Mouse (Mus musculus) embryonic facial prominence, embryonic 14.5 days (tissue): ENCODE results near the gene 4931417E11Rik. TPM values are rescaled to one million over a fixed set of nuclear protein-coding genes. Genes with fewer than 3 reads are reported as not detected.

ENCODE experiments used
- ATAC-seq: fragments of 200-750 bp; cut with Nextera tagmentation; 2 replicates; pipeline ENCODE4 v1.8.0; 2017; ENCODE audit warnings: low read depth, moderate number of reproducible peaks, moderate TSS enrichment
- DNase-seq: peaks from one replicate; pipeline ENCODE4 v3.0.0-alpha.2; 2015; ENCODE audit warnings: low spot score
- H3K27ac ChIP-seq: fragments of 300-500 bp; sonication (generic); replicated peaks from 2 replicates; pipeline ENCODE4 v1.5.1; 2014; ENCODE audit warnings: low read depth, mild to moderate bottlenecking, low read length, moderate library complexity
- H3K27me3 ChIP-seq: fragments of 300-500 bp; sonication (generic); replicated peaks from 2 replicates; pipeline ENCODE4 v1.6.1; 2014; ENCODE audit warnings: low read length; ENCODE audit not compliant: control insufficient read depth, insufficient read depth
- H3K36me3 ChIP-seq: fragments of 300-500 bp; sonication (generic); 2 replicates; pipeline ENCODE4 v1.6.1; 2014; ENCODE audit warnings: low read length, mixed read lengths; ENCODE audit not compliant: control insufficient read depth, insufficient read depth
- H3K4me1 ChIP-seq: fragments of 300-500 bp; sonication (generic); 2 replicates; pipeline ENCODE4 v1.6.1; 2014; ENCODE audit warnings: antibody characterized with exemption, low read length; ENCODE audit not compliant: control insufficient read depth, insufficient read depth
- H3K4me2 ChIP-seq: fragments of 300-500 bp; sonication (generic); 2 replicates; pipeline ENCODE4 v1.6.1; 2014; ENCODE audit warnings: low read depth, mild to moderate bottlenecking, low read length, moderate library complexity, mixed read lengths
- H3K4me3 ChIP-seq: fragments of 300-500 bp; sonication (generic); 2 replicates; pipeline ENCODE4 v1.5.1; 2014; ENCODE audit warnings: low read depth, mild to moderate bottlenecking, low read length
- H3K9ac ChIP-seq: fragments of 300-500 bp; sonication (generic); 2 replicates; pipeline ENCODE4 v1.6.1; 2014; ENCODE audit warnings: low read depth, mild to moderate bottlenecking, low read length, moderate library complexity, mixed read lengths
- H3K9me3 ChIP-seq: fragments of 300-500 bp; sonication (generic); 2 replicates; pipeline ENCODE4 v1.6.1; 2016; ENCODE audit warnings: low read length; ENCODE audit not compliant: control insufficient read depth
- WGBS: fragments of 180-500 bp; shearing (Covaris S2); extraction: QIAGEN DNeasy Blood & Tissue Kit; methylation state at CpG from one replicate; pipeline ENCODE4 v1.1.7; 2014; 5-methylcytosine and 5-hydroxymethylcytosine counted together
- polyA plus RNA-seq: library from polyadenylated mRNA; unstranded; fragments of >200 nt; fragmentation: Nextera tagmentation; extraction: Ambion mirVana; gene quantifications from 2 replicates; pipeline ENCODE4 v1.2.1, GENCODE M21; 2014

Gene 4931417E11Rik
- polyA plus RNA-seq, result not detected in 2 replicates

DNA sequence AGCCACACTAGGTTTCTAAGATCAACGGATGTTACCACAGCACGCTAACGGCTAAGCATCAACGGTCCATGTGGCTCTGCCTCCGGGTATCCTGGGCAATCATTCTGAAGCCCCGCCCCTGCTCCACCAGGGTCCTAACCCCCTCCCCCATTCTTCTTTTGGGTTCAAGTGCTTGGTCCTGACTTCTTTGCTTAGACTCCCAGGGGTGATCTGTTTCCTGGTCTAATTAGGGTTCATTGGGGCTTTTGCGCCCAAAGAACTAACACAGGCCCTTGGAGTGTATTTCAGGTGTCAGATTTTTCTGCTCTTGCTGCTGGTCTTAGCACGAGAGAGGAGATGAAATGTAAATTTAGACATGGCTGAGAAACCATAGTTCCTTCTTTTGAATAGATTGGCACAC is at the start of gene 4931417E11Rik:
TSS of gene 4931417E11Rik (minus strand) at position 101 of the 400 bp plus-strand sequence.
- no peak for DNase-seq
- Histone ChIP-seq H3K27me3 (no peaks in the 10 kb centered on the region), H3K27ac (no peak within 1 kb of the TSS), H3K9me3 (no peaks in the 10 kb centered on the region), H3K36me3 (no peaks in the 10 kb centered on the region), H3K9ac (no peak within 1 kb of the TSS), H3K4me1 (no peaks in the 10 kb centered on the region), H3K4me2 (no peak within 1 kb of the TSS), H3K4me3 (no peak within 1 kb of the TSS)
- 90% methylated on average over 8 of the region's 8 CpGs for WGBS
- ATAC-seq, result no peak

DNA sequence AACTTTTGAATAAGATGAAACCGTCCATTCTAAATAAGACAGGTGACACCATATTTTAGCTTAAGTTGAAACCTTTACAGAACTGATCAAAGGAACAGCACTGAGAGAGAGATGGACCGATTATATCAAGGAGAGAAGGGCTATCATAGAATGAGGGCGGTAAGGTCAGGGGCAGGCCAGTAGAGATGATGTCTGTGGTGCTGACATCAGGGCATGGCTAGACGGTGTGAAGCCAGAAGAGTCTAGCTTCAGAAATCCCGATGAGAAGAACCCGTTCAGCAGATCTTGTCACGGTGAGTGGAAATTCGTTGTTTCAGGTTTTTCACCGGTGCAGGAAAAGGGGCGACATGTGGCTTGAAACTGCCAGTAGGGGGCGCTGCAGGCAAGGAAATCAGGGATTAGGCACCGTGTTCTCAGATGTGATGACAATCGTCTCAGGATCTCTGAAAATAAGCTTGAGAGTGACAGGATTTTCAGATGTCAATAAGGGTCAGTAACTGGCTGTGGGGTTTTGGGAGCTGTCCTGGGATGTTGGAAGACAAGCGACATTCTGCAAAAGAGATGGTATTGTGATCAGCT is 48.4 kb upstream of the 4931417E11Rik start:
- no peak overlapping the region for H3K4me3 ChIP-seq
- no peaks in the 10 kb centered on the region for H3K9me3 ChIP-seq
- no peak overlapping the region for H3K9ac ChIP-seq
- H3K36me3 ChIP-seq, result no peaks in the 10 kb centered on the region
- H3K27me3 ChIP-seq, result no peaks in the 10 kb centered on the region
- no peak overlapping the region for H3K27ac ChIP-seq
- ATAC-seq (no peak; the same call in 1 of the 2 replicates), DNase-seq (peak; percentile 61)
- no peaks in the 10 kb centered on the region for H3K4me1 ChIP-seq
- 19% methylated on average over 14 of the region's 14 CpGs for WGBS
- H3K4me2 ChIP-seq, result no peak overlapping the region

DNA sequence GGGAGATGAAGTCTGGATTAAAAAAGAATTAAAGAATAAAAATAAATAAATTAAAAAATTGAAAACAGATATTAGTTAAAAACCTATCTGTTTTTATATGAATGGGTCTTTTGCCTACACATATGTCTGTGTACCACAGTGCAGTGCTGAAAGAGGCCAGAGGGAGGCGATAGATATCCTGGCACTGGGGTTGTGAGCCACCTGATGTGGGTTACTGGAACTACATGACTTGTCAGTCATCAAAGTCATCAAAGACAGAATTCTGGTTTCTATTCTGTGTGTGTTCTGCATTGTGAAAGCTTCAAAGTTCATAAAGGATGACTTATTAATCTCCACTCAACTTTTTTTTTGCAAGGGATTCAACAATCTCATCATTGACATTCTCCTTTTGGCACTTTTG is 43.4 kb upstream of the 4931417E11Rik start:
- ATAC-seq (no peak), DNase-seq (no peak)
- no peak overlapping the region for H3K9ac ChIP-seq
- H3K9me3 ChIP-seq, result no peaks in the 10 kb centered on the region
- no peak overlapping the region for H3K27ac ChIP-seq
- no peaks in the 10 kb centered on the region for H3K36me3 ChIP-seq
- no peaks in the 10 kb centered on the region for H3K4me1 ChIP-seq
- H3K27me3 ChIP-seq, result no peaks in the 10 kb centered on the region
- H3K4me3 ChIP-seq, result no peak overlapping the region
- WGBS, result 14% methylated on average over 1 of the region's 1 CpGs
- no peak overlapping the region for H3K4me2 ChIP-seq

DNA sequence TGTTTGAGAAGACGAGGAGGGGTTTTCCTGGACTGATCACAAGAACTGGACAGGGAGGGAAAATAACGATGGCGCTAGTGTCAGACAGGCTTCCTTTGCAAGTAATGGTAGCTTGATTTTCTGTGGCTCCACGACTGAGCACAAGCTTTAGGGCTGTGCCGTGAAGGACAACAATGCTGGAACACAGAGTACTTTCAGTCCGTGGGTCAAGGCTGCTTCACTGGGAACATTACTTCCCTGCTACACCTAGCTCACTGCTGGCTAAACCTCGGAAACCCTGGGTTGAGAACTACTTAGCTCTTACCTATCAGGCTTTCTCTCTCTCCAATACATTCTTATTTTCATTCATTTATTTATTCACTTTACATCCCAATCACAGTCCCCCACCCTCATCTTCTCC is 30.2 kb upstream of the 4931417E11Rik start:
- WGBS, result 88% methylated on average over 7 of the region's 7 CpGs
- ATAC-seq (no peak), DNase-seq (no peak)
- Histone ChIP-seq H3K9me3 (no peaks in the 10 kb centered on the region), H3K36me3 (no peaks in the 10 kb centered on the region), H3K9ac (no peak overlapping the region), H3K27ac (no peak overlapping the region), H3K4me2 (no peak overlapping the region), H3K27me3 (no peaks in the 10 kb centered on the region), H3K4me3 (no peak overlapping the region), H3K4me1 (no peaks in the 10 kb centered on the region)

DNA sequence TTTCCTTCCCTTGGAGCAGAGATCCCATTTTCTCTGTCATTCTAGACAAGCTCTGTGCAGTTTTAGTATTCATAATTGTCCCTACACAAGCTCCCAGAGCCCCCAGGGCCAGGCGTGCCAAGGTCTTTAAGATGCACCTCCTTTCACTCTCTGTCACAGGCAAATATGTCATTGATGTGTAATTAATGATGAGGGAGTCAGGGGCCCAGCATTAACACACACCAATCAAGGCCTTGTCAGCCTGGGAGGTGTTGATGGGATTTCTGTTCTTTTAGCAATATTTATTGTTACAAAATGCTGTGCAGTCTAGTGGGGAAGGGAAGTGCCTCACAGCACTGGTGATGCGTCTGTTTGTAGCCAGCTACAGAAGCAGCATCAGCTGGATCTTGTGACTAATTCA is 27.9 kb upstream of the 4931417E11Rik start:
- Histone ChIP-seq H3K4me2 (no peak overlapping the region), H3K4me1 (no peaks in the 10 kb centered on the region), H3K36me3 (no peaks in the 10 kb centered on the region), H3K27me3 (no peaks in the 10 kb centered on the region), H3K9ac (no peak overlapping the region), H3K9me3 (no peaks in the 10 kb centered on the region), H3K27ac (no peak overlapping the region), H3K4me3 (no peak overlapping the region)
- DNase-seq (no peak), ATAC-seq (no peak)
- WGBS, result 66% methylated on average over 2 of the region's 2 CpGs

DNA sequence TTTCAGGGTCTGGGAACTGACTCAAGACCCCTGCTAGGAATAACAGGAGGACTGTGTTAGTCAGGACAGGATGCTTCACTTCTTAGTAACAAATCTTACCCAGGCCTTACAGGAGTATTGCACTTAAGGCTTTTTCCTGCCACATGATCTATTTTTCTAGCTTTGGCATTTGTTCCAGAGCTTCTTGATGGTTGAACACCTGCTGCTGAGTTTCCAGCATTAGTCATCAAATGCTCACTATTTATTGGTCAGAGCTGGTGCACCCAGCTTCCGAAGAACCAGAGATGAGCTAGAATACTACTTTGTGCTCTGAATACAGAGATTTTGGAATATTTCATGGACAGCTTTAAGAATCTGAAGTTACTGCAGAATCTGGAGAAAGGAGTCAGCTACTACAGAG is 21.1 kb upstream of the 4931417E11Rik start:
- Histone ChIP-seq H3K9me3 (no peaks in the 10 kb centered on the region), H3K27me3 (no peaks in the 10 kb centered on the region), H3K4me2 (no peak overlapping the region), H3K4me1 (no peaks in the 10 kb centered on the region), H3K9ac (no peak overlapping the region), H3K27ac (no peak overlapping the region), H3K36me3 (no peaks in the 10 kb centered on the region), H3K4me3 (no peak overlapping the region)
- DNase-seq (no peak), ATAC-seq (no peak)
- WGBS, result 85% methylated on average over 1 of the region's 1 CpGs

DNA sequence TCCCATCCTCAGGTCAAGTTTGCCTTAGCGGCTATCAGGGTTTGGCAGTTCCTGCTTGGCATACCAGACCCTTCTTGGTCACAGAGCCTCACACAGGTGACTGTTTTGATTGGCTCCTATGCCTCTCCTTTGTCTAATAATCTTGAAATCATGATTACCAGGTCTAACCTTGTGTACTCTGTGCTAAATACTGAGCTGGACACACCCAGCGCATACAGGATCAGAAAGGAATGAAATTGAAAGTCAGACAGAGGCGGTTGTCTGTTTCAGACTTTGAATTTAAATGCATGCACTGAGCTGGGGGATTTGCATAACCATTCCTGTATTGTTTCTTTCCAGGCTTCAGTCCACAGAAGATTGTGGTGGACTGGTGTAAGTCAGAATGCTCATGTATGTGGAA is 16.1 kb upstream of the 4931417E11Rik start:
- Histone ChIP-seq H3K36me3 (no peaks in the 10 kb centered on the region), H3K27me3 (no peaks in the 10 kb centered on the region), H3K9me3 (no peaks in the 10 kb centered on the region), H3K27ac (no peak overlapping the region), H3K9ac (no peak overlapping the region), H3K4me2 (no peak overlapping the region), H3K4me1 (no peaks in the 10 kb centered on the region), H3K4me3 (no peak overlapping the region)
- no peak for ATAC-seq
- WGBS, result 89% methylated on average over 3 of the region's 3 CpGs
- no peak for DNase-seq

DNA sequence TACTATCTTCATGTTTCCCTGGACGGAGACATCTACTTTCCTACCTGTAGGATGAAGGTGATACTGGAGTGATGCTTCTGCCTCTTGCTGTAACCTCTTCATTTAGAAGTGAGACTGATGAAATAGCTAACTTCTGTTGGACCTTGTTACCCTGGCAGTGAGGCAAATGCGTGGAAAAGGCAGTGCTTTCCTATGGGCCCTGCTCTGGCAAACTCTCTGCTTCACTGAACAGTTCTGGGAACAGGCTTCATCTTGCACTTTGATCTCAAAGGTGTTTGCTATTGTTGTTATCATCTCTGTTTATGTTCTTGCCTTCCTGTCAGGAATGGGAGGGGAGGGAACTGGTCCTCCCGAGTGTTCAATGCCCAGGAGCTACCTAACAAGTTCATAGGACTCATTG is 3.4 kb downstream of the 4931417E11Rik start:
- 65% methylated on average over 3 of the region's 3 CpGs for WGBS
- Histone ChIP-seq H3K9me3 (no peaks in the 10 kb centered on the region), H3K4me2 (no peak overlapping the region), H3K4me1 (no peaks in the 10 kb centered on the region), H3K36me3 (no peaks in the 10 kb centered on the region), H3K27ac (no peak overlapping the region), H3K4me3 (no peak overlapping the region), H3K27me3 (no peaks in the 10 kb centered on the region), H3K9ac (no peak overlapping the region)
- DNase-seq (no peak), ATAC-seq (no peak)

DNA sequence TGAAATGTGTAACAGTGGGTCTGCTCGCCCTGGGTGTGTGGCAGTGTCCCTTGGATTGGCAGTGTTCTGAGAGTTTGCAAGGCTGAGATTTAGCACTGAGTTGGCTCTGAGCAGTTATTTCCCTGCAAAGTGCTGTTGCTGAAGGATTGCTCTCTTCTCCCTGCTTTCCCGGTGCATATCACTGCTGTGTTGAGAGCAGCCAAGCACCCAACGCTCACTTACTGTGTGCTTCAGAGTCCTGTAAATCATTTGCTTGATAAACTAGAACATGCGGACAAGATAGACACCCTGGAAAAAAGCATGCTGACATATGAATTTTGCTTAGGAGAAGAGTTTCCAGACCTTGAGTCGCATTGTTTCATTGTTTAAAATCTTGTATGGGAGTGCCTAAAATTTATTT is 6.9 kb downstream of the 4931417E11Rik start:
- no peak overlapping the region for H3K4me2 ChIP-seq
- no peaks in the 10 kb centered on the region for H3K27me3 ChIP-seq
- no peak overlapping the region for H3K9ac ChIP-seq
- DNase-seq (no peak), ATAC-seq (no peak)
- WGBS, result 78% methylated on average over 5 of the region's 5 CpGs
- no peak overlapping the region for H3K4me3 ChIP-seq
- no peak overlapping the region for H3K27ac ChIP-seq
- H3K4me1 ChIP-seq, result no peaks in the 10 kb centered on the region
- H3K36me3 ChIP-seq, result no peaks in the 10 kb centered on the region
- H3K9me3 ChIP-seq, result no peaks in the 10 kb centered on the region
